Mouse (Mus musculus) adipocyte (in vitro differentiated cells): Measurements from ENCODE around the gene Tlr13.
"Not testable (repeated sequence)": the region's sequence is repeated elsewhere in the genome, so short reads cannot be mapped to it uniquely, and the experiment has no call there.

Source experiments
- DNase-seq: peaks from one replicate; pipeline ENCODE4 v3.0.0-alpha.2; 2016; ENCODE audit warnings: low spot score

The Tlr13 gene

GRCm38 (mm10) chrX:106186713-106187649 is 44.0 kb downstream of the Tlr13 start, which contains the start of gene Pgk1:
Gene Pgk1 (plus strand): TSS chrX:106187100.
- DNase-seq = peak; percentile 97

GRCm38 (mm10) chrX:106187737-106188136 is 44.7 kb downstream of the Tlr13 start:
- peak; percentile 8 for DNase-seq

- no peak for DNase-seq
These were observed 46.4 kb downstream of the Tlr13 start for GRCm38 (mm10) chrX:106189356-106189755.

GRCm38 (mm10) chrX:106190091-106190490 is 47.1 kb downstream of the Tlr13 start:
- DNase-seq = peak; percentile 25

- DNase-seq = not testable (repeated sequence)
These were observed 51.4 kb downstream of the Tlr13 start for GRCm38 (mm10) chrX:106194361-106194760.

GRCm38 (mm10) chrX:106197308-106197707 is 54.3 kb downstream of the Tlr13 start:
- peak; percentile 6 for DNase-seq

- peak; percentile 23 for DNase-seq
These were observed 55.9 kb downstream of the Tlr13 start for GRCm38 (mm10) chrX:106198904-106199303.

- no peak for DNase-seq
These were observed 66.1 kb downstream of the Tlr13 start for GRCm38 (mm10) chrX:106209100-106209499.
